Mouse (Mus musculus): ENCODE data around the gene Hlcs.

The Hlcs gene

DNA sequence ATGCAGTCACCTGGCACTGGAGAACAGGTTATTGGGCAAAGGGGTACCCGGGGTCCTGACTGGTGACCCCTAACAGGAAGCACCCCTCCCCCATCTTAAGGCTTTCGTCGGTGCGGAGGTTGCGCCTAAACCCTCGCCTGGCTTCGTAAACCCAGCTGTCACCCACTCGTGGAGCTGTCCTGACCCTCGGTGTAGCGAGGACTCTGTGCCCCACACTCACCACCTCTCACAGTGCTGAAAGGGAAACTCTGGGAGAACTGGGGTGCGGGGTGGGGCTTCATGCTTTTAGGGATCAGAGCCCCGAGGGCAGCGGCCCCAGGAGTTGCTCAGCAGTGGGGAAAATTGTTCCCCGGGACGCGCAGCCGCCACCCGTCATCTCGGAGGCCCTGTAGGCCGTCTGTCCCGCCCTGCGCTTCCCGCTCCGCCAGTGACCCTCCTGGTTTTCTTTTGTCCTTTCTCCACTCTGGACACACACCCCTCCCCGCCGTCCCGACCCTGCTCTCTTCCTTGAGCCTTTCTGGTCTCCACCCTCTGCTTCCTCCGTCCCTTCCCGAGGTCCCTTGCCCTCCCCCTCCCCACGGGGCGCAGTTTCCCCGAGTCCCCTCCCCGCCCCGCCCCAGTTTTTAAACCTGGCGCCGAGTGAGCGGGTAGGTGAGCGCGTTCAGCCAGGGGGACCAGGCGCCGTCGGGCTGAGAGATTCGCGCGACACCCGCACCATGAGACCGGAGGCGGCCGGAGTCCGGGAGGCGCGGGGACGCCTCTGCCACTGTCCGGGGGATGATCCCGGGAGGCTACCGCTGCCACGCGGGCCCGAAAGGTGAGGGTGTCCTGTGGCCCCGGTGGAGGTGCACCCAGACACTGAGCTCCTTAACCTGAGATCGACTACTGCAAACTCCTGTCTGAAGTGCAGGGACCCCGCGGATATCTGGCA lies 14.7 kb upstream of the Hlcs start, which contains the start of gene Ripply3:
Gene Ripply3 (plus strand): TSS at position 640 of the 931 bp plus-strand sequence.
- DNase-seq, result peak; percentile 83

DNA sequence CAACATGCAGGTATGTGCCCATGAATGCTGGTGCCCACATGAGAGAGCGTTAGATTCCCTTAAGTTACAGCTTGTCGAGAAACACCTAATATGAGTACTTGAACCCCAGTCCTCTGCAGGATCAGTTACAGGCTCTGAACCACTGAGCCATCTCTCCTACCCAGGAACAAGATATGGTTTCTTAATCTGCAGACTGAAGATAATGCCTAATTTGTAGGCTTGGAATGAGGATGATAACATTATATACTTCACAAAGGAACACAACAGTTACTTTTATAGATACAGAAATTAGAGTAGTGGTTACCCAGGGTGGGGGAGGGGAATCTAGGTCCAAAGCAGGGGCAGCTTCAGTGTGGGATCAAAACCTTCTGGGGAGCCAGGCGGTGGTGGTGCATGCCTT lies 12.6 kb upstream of the Hlcs start:
- no peak for DNase-seq

DNA sequence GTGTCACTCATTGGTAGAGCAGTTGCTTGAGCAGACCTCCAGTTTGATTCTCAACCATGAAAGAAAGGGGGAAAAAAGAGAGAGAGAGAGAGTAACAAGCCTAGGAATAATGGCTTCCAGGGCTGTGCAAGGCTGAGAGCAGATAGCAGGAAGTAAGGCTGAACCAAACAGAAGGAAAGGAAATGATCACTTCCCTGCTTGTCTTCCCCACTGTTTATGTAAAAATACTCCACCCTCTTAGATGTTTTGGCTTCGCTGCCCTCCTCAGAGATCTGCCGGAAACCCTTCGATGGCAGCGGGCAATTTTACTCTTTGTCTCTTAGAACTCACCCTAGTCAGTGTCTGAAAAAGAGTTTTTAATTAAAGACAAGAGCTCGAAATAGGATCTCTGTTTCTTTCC lies 10.3 kb upstream of the Hlcs start:
- DNase-seq, result no peak

DNA sequence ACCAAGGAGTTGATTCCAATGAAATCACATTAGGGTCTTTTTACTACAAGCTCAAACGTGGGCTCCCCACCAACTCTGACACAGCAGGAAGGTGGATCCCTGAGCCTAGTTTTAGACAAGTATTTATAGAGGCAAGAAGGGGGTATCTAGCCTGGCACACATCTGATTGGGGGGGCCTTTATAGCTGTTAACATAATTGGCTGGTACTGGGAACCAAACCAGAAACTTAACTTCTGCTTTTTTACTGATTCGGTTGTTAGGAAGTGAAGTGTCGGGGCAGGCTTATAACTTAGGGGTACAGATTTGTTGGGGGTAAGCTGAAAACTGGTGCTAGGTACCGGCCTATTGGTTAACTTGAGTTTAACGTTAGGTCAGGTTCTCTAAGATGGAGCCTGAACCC lies 6.9 kb upstream of the Hlcs start:
- DNase-seq, result no peak

DNA sequence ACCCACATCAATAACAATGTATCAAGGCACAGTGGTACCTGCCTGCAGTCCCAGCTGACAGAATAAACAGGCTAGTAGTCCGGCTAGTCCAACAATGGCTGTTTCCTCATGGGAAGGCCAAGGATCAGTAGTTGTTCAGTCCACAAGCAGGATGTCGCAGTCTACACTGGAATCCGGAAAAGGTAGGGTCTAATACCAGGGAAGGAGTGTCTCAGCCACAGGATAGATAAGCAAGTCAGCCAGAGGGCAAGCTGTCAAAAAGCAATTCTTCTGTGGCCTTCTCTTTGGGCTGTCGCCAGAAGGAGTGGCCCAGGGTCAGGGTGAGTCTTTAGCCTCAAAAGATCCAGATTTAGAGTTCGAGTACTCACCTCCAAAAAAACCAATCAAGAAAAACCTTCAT lies 4.4 kb upstream of the Hlcs start:
- DNase-seq, result peak; percentile 72

DNA sequence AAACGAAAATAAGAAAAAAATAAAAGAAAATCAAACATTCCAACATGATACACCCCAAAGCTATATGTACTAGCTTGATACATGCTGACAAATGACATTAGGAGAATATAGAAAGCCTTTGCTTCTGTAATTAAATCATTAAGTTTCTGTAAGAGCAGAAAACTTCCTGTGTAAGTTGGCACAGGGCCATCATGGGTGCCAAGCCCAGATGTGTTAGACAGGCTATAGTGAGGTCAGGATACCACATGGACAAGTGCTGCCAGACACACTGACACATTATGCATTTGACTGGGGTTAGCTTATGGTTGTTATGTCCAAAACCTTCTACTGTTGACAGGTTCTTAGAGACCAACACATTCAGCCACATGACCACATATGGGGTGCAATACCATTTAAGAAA lies 1.8 kb upstream of the Hlcs start:
- DNase-seq, result peak; percentile 28

DNA sequence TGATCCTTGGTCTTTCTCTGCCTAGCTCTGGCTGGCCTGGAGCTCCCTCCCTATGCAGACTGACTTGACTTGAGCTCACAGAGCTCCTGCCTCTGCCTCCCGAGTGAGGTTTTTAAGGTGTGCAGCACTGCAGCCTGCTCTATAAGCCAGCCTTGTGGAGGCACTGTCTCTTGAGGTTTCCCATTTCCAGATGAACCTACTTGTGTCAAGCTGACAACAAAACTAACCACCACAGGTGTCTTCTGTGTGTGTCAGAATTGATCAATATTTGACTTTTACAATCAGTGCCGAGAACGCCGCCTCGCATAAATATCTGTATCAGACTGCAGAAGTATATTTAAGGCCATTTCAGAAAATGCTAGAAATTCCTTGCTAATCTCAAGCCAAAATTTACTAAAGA lies 1.3 kb upstream of the Hlcs start:
- DNase-seq, result no peak

DNA sequence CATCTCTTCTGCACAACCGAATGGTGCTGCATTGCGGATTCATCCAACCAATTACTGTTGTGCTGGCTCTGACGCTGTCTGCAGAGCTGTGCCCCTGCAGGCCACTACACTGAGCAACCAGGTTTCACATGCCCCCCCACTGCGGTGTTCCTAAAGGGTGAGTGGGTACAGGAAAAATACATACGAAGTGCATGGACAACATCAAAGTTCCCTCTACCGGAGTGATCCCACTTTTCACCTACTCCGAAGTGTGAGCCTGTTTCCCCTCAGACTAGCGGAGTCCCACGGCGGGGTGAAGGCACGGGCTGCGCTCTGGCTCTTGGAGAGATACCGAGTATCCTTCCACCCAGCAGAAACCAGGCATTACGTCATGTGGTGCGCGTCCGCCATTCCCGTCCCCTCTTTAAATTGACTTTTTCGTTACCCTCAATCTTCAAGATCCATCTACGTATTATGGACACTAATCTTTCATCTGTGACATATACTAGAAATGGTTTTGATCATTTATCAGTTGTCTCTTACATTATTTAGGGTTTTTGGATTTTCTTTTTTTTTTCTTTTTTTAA lies 625 bp downstream of the Hlcs start:
- peak; percentile 87 for DNase-seq

DNA sequence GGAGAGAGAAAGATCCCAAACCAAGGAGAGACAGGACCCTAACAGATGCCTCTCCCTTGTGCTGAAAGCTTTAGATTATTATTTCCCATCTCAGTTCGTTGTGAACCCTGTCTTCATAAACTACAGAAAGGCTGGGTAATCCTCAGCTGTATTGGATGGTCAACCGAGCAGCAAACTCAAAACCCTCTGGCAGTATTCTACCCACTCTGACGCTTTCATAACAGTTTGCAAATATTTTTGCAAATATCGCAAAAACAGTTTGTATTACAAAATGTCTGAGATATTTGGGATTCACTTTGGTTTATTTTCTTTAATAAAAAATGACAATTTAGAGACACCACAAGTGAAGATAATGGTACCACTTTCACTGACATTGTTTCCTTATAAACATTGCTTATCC lies 1.4 kb downstream of the Hlcs start:
- no peak for DNase-seq

DNA sequence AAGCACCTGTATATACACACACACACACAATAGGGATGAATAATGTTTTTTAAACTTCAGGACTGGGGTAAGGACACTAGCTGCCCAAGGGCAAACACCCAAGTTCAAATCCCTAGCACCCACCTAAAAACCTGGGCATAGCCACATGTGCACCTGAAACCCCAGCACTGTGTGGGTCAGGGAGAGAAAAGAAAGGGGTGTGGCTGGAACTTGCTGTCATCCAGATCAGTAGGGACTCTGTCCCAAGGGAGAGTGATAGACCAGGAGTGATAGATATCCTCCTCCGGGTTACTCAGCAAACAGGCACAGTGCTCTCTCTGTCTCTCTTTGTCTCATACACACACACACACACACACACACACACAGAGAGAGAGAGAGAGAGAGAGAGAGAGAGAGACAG lies 2.0 kb downstream of the Hlcs start:
- no peak for DNase-seq

DNA sequence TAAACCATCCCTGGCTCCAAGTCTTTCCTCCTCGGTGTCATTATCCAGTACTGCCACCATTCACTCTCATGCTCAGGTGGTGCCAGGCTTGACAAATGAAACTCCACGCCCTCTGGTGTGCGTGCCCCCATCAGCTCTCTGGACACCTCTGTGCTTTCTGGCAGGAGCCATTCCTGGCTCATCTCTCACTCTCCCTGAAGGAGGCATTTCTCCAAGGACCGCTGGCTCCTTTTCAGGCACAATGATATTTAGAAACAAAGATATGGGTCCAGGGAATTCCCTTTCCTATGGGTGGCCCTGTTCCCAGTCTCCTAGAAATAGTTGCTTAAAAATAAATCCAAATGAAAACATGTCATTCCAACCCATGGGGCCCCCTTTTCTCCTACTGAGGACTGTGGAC lies 4.3 kb downstream of the Hlcs start:
- no peak for DNase-seq

DNA sequence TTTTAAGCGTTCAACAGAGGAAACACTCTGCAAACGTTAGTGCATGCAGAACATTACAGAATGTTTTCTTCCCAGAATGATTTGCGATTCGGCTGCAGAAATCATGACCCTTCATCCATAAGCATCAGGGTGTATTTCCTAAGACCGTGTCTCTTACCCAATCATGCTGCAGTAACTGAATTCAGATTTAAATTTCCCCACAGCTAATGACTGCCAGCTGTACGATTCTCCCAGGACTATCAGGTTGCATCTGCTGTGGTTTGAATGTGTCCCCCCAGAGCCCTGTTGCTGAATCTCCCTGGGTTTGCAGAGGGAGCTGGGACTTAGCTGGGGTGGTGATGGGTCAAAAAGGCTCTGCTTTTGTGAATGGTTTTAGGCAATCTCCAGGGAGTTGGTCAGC lies 5.4 kb downstream of the Hlcs start:
- no peak for DNase-seq

DNA sequence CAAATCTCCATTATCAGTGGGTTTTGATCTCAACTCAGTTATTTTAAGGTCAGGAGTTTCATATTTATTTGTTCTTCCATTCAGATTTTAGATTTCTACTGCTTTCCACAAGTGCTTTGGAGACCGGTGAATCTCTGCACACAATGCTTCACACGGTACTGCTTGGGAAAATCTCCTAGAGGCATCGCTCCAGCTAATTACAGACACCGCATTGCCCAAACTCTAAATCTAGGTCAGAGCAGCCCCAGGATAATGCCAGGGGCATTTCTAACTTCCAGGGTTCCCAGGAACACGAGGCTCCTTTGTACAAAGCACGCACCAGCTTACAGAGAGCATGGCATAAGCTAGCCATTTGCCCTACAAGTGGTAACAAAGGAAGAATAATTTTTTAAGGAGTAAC lies 5.8 kb downstream of the Hlcs start:
- DNase-seq, result no peak

DNA sequence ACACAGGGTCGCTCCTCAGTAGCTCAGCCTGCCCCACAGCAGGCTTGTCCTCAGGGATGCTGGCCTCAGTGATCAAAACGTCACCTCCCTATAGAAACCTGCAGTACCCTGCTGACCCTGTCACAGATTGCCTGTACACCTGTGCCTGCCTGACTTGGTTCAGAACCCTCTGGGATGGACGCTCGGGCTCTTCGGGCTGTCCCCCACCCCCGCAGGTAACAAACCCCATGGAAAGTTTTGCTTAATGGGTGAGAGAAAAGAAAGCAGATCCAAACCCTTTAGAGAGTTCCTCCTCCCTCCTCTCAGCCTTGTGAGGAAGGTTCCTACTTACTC lies 10.2 kb downstream of the Hlcs start:
- DNase-seq, result no peak

DNA sequence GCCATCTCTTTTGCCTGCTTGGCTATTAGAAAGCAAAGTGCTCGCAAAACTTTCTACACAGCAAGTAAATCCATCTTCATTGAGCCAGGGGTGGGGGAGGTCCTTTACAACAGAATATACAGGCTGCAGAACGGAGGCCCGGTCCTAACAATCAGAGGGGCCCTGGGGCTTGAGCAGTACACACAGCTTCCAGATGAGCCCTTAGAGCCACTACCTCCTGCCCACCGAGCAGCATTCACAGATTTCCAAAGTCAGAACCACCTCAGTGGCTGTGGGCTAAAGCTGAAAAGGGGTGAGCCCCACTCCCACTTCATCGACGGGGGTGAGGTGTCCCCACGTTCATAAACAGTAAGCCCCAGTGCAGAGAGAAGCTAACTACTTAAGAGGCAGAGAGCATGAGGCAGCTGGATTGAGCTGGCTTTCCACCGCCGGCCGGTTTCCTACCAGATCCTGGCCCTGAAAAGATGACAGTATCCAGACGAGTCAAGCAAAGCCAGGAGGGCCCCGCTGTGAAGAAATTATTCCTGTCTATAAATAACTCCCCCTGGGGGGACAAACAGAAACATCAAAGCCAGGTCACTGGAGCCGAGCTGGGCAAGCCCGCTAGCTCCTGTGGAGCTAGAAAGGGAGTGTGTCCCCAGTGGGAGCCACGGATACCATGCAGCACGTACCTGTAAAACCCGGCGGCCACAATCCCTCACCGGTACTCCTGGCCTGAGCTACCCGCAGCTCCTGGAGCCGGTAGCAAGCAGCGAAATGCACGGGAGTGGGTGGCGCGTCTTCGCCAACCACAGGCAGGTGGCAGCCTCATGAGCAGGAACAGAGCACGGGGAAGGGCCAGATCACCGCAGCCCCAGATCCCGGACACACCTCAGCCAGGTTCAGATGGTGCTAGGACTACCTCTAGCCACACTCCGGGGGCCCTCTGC lies 10.8 kb downstream of the Hlcs start:
- peak; percentile 58 for DNase-seq

DNA sequence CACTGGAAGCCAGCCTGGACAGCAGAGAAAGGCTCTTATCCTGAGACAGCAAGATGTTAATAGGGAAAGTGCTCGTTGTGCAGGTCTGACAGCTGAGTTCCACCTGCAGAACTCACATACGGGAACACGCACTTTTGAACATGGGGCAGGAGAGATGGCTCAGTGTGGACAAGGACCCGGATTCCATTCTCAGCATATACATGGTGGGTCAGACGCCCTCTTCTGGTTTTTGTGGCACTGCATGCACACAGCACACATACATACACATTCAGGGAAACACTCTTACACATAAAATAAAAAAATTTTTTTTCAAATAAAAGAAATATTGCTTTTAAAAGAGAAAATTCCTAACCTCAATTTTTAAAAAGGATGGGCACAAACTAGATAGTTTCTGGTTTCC lies 11.7 kb downstream of the Hlcs start:
- DNase-seq, result no peak

DNA sequence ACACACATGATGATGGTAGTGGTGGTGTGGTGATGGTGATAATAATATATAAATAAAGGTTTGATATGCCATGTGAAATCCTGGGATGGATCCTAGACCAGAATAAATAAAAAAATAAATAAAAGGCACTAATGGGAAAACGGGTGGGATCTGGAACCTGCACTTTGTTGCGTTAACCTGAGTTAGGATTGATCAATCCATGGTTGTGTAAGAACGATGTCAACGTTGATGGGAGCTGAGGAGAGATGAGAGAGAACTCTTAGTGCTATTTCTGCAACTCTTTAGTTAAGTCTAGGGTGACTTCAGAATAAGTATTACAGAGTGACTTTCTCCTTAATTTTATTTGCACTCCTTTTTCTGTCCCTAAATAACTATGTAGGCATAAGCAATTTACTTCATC lies 12.2 kb downstream of the Hlcs start:
- DNase-seq, result no peak

DNA sequence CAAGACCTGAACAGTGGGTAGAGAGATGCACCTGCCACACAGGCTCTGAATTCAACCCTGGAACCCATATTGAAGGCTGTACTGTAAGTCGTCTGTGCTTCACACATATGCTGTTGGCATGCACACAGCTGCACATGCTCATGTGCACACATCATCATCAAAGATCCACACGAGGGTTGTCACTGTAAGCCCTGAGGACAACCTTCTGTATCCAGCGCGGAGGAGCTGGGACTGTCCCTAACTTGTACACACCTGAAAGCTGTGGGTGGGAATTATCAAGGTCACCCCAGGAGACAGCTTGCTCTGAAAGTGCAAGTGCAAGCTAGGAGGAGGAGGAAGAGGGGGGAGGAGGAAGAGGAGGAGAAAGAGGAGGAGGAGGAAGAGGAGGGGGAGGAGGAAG lies 14.2 kb downstream of the Hlcs start:
- DNase-seq, result no peak

DNA sequence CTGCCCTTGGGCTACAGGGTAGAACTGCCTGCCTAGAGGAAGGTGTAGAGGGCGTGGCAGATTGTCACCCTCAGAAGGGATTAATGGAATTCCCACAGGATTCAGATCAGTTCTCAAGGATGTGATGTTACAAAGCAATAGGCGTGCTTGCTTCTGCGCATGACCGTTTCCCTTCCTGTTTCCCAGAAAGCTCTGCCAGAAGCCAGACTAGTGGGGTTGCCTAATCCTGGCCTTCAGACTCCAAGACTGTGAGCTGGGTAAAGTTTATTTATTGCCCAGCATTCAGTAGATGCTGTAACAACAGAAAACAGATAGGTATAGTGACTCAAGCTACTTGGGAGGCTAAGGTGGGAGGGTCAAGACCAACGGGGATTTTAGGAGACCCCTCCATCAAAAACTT lies 15.3 kb downstream of the Hlcs start:
- no peak for DNase-seq

DNA sequence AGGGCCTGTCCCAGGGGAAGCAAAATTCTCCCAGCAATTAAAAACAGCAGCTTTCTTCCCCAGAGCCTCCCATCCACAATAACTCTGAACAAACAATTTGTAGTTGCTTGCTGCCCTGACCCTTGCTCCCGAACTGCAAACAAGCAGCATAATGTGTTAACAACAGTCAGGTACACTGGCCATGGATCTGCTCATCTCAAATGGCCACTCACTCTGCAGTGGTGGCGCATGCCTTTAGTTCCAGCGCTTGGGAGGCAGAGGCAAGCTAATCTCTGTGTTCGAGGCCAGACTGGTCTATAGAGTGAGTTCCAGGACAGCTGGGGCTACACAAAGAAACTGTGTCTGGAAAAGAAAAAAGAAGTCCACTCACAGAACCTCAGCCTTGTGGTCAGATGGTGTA lies 22.2 kb downstream of the Hlcs start:
- no peak for DNase-seq

DNA sequence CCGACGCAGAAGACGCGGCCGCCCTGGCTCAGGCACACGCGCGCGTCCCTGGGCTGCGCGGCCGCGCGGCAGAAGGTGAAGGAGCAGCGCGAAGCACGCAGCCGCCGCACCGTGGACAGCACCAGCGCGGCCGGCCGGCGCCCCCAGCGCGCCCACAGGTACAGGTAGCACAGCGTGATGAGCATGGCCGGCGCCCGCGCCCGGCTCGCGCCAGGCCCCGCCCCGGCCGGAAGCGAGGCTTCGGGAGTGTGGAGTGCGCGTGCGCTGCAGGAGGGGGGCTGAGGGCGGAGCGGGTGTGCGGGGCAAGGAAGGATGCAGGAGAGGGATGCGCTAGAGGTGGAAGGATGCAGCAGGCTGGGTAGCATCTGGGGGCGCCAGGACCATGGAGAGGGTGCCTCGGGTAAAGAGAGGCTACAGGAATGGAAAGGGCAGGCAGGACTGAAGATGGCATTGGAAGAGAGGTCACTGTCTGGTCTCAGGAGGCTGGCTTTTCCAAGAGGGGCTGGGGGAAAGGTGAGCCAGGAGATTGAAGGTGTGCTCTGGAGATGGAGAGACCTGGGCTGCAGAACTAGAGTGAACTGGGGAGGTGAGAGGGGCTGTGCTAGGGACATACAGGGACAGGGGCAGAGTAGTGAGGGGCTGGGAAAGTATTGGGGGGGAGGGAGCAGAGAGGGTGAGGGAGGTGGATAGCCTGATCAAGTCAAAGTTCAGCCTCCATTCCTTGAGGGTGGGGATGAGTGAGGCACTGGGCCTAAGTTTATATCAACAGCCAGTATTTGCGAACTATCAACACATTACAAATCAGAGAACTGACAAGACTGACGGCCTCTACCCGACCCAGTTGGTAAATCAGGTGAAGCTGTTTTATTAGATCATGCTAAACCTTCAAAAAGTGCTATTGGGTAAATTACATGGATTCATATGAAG lies 23.0 kb downstream of the Hlcs start:
- DNase-seq, result peak; percentile 89

Data from kidney, postnatal 10 days (tissue).